Mouse (Mus musculus): Measurements from ENCODE around the gene Krt222. TPM values are rescaled to one million over a fixed set of nuclear protein-coding genes. Genes with fewer than 3 reads are reported as not detected.

The Krt222 gene
- polyA plus RNA-seq, 1 experiment from 2014 or later, result 0.42 TPM

DNA sequence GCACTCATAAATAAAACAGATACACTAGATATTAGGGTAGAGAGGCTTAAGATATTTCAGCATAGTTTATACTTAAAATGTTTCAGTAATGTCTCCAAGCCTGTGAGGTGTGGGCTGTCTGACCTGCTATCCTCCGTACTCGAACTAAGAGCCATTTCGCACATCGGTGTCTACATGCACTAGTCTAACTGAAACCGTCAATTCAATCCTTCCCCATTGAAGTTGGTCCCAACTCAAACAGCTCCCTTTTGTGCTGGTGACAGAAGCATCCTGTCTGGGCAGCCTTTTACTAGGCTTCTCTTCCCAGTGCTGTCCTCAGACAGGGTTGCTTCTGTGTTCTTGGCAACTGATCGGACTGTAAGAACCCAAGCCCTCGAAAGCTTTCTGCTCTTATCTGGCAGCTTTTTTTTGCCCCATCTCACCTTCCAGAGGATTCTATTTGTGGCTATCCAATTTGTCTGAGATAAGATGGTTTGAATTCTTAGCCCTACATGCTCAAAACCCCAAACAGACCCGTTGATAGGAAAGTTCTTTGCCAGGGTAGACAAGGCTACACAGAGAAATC lies 35.7 kb downstream of the Krt222 start:
- WGBS, result 83% methylated on average over 8 of the region's 8 CpGs
- Histone ChIP-seq H3K9ac (no peak overlapping the region), H3K27me3 (no peaks in the 10 kb centered on the region)

GRCm38 (mm10) chr11:99207449-99207848 lies 36.4 kb downstream of the Krt222 start:
- no peaks in the 10 kb centered on the region for H3K27me3 ChIP-seq
- 39% methylated on average over 2 of the region's 2 CpGs for WGBS
- H3K27ac ChIP-seq, result no peak overlapping the region
- no peak overlapping the region for H3K4me2 ChIP-seq
- H3K4me1 ChIP-seq, result no peaks in the 10 kb centered on the region; the same call in 1 of the 2 replicates
- H3K9ac ChIP-seq, result no peak overlapping the region
- peaks cover 37% of the 10 kb centered on the region for H3K36me3 ChIP-seq
- no peak for ATAC-seq (ENCODE audit: insufficient number of reproducible peaks, insufficient read depth, low FRiP score, low TSS enrichment, low read depth)
- H3K4me3 ChIP-seq, result no peak overlapping the region
- no peaks in the 10 kb centered on the region for H3K9me3 ChIP-seq

More for the DNA sequence above, 35.7 kb downstream of the Krt222 start:
- Histone ChIP-seq H3K9me3 (no peaks in the 10 kb centered on the region), H3K27ac (no peak overlapping the region), H3K4me1 (no peaks in the 10 kb centered on the region; the same call in 1 of the 2 replicates), H3K36me3 (peaks cover 45% of the 10 kb centered on the region), H3K4me2 (no peak overlapping the region), H3K4me3 (no peak overlapping the region)
- no peak for ATAC-seq (ENCODE audit: insufficient number of reproducible peaks, insufficient read depth, low FRiP score, low TSS enrichment, low read depth)

- no peak overlapping the region for H3K4me3 ChIP-seq
- H3K27ac ChIP-seq, result no peak overlapping the region
- 36% methylated on average over 2 of the region's 2 CpGs for WGBS
- no peaks in the 10 kb centered on the region; the same call in 1 of the 2 replicates for H3K4me1 ChIP-seq
- H3K4me2 ChIP-seq, result no peak overlapping the region
- H3K27me3 ChIP-seq, result no peaks in the 10 kb centered on the region
- H3K9me3 ChIP-seq, result no peaks in the 10 kb centered on the region
- no peak for ATAC-seq (ENCODE audit: insufficient number of reproducible peaks, insufficient read depth, low FRiP score, low TSS enrichment, low read depth)
- peaks cover 32% of the 10 kb centered on the region for H3K36me3 ChIP-seq
- no peak overlapping the region for H3K9ac ChIP-seq
These were observed 36.9 kb downstream of the Krt222 start for GRCm38 (mm10) chr11:99206954-99207353.

GRCm38 (mm10) chr11:99189154-99189582 lies 54.7 kb downstream of the Krt222 start:
- no peak overlapping the region for H3K4me2 ChIP-seq
- H3K9me3 ChIP-seq, result 0 out of 2 replicates have a peak, but pooled peaks cover 3% of the 10 kb centered on the region
- 22% methylated on average over 14 of the region's 14 CpGs for WGBS
- peaks cover 14% of the 10 kb centered on the region for H3K27me3 ChIP-seq
- H3K9ac ChIP-seq, result no peak overlapping the region
- no peak overlapping the region for H3K27ac ChIP-seq
- ATAC-seq (ENCODE audit: insufficient number of reproducible peaks, insufficient read depth, low FRiP score, low TSS enrichment, low read depth), result no peak
- no peaks in the 10 kb centered on the region for H3K36me3 ChIP-seq
- H3K4me3 ChIP-seq, result no peak overlapping the region
- H3K4me1 ChIP-seq, result no peaks in the 10 kb centered on the region

- H3K36me3 ChIP-seq, result no peaks in the 10 kb centered on the region
- no peak overlapping the region for H3K4me2 ChIP-seq
- H3K27ac ChIP-seq, result no peak overlapping the region
- H3K4me1 ChIP-seq, result no peaks in the 10 kb centered on the region
- no peaks in the 10 kb centered on the region for H3K9me3 ChIP-seq
- H3K9ac ChIP-seq, result no peak overlapping the region
- ATAC-seq (ENCODE audit: insufficient number of reproducible peaks, insufficient read depth, low FRiP score, low TSS enrichment, low read depth), result no peak
- 93% methylated on average over 4 of the region's 4 CpGs for WGBS
- H3K27me3 ChIP-seq, result peaks cover 14% of the 10 kb centered on the region
- H3K4me3 ChIP-seq, result no peak overlapping the region
These were observed 56.5 kb downstream of the Krt222 start for GRCm38 (mm10) chr11:99187348-99187747.

DNA sequence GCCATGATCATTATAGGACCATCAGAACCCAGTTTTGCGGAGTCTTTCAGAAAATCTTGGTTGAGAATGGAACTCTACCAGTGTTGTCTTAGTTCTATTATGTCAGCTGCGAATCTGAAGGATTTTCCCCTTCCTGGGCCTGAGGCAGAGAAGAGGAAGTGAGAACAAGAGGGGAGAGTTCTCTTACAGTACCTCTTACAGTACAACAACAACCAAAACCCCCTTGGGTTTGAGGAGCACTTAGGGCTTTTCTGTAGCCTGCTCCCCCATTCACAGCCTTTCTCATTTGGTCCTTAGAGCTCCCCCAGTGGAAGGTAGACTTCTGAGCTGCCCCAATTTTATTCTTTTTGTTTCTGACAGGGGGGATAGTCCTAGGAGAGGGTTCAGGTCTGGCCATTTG lies 57.0 kb downstream of the Krt222 start:
- 71% methylated on average over 2 of the region's 2 CpGs for WGBS
- no peak overlapping the region for H3K27ac ChIP-seq
- H3K4me2 ChIP-seq, result no peak overlapping the region
- no peak overlapping the region for H3K9ac ChIP-seq
- no peak for ATAC-seq (ENCODE audit: insufficient number of reproducible peaks, insufficient read depth, low FRiP score, low TSS enrichment, low read depth)
- peaks cover 14% of the 10 kb centered on the region for H3K27me3 ChIP-seq
- H3K36me3 ChIP-seq, result no peaks in the 10 kb centered on the region
- no peak overlapping the region for H3K4me3 ChIP-seq
- no peaks in the 10 kb centered on the region for H3K4me1 ChIP-seq
- no peaks in the 10 kb centered on the region for H3K9me3 ChIP-seq

Other genes starting within 250 kb of the Krt222 start
- gene Top2a, start 219.9 kb downstream of the Krt222 start, polyA plus RNA-seq (2015; fragmentation: Nextera tagmentation; extraction: Ambion mirVana), result 272 and 279 TPM in 2 replicates
- gene Igfbp4, start 202.8 kb downstream of the Krt222 start, polyA plus RNA-seq (2015; fragmentation: Nextera tagmentation; extraction: Ambion mirVana), result 1,128 and 1,158 TPM in 2 replicates
- gene Tns4, start 154.8 kb downstream of the Krt222 start, polyA plus RNA-seq (2015; fragmentation: Nextera tagmentation; extraction: Ambion mirVana), result 0.53 and 0.73 TPM in 2 replicates
- gene Ccr7, start 89.0 kb downstream of the Krt222 start, polyA plus RNA-seq (2015; fragmentation: Nextera tagmentation; extraction: Ambion mirVana), result 0.30 and 0.69 TPM in 2 replicates
- gene Smarce1, start 13.1 kb downstream of the Krt222 start, polyA plus RNA-seq (2015; fragmentation: Nextera tagmentation; extraction: Ambion mirVana), result 307 and 334 TPM in 2 replicates
- 0.32 and 0.44 TPM in 2 replicates for gene Krt24, start 41.2 kb upstream of the Krt222 start, polyA plus RNA-seq (2015; fragmentation: Nextera tagmentation; extraction: Ambion mirVana)
- gene Krt25, start 78.9 kb upstream of the Krt222 start, polyA plus RNA-seq (2015; fragmentation: Nextera tagmentation; extraction: Ambion mirVana), result 0.12 and 0.34 TPM in 2 replicates
- 0.14 TPM in 1 of 2 replicates, not detected in the other for gene Krt26, start 93.9 kb upstream of the Krt222 start, polyA plus RNA-seq (2015; fragmentation: Nextera tagmentation; extraction: Ambion mirVana)
- gene Krt27, start 107.0 kb upstream of the Krt222 start, polyA plus RNA-seq (2015; fragmentation: Nextera tagmentation; extraction: Ambion mirVana), result 0.33 and 0.39 TPM in 2 replicates
- 1.1 and 1.4 TPM in 2 replicates for gene Krt28, start 130.8 kb upstream of the Krt222 start, polyA plus RNA-seq (2015; fragmentation: Nextera tagmentation; extraction: Ambion mirVana)
- gene Krt10, start 145.3 kb upstream of the Krt222 start, polyA plus RNA-seq (2015; fragmentation: Nextera tagmentation; extraction: Ambion mirVana), result 46.0 and 60.4 TPM in 2 replicates
- not detected in 2 replicates for gene Krt12, start 178.2 kb upstream of the Krt222 start, polyA plus RNA-seq (2015; fragmentation: Nextera tagmentation; extraction: Ambion mirVana)
- 0.24 and 3.2 TPM in 2 replicates for gene Krt20, start 194.1 kb upstream of the Krt222 start, polyA plus RNA-seq (2015; fragmentation: Nextera tagmentation; extraction: Ambion mirVana)
- gene Krt23, start 249.1 kb upstream of the Krt222 start, polyA plus RNA-seq (2015; fragmentation: Nextera tagmentation; extraction: Ambion mirVana), result 5.1 and 9.0 TPM in 2 replicates